Mouse (Mus musculus) MEL (cell line): Measurements from ENCODE around the gene Rhd. TPM values are rescaled to one million over a fixed set of nuclear protein-coding genes. Genes with fewer than 3 reads are reported as not detected.

Source experiments
- DNase-seq: peaks from one replicate; pipeline ENCODE4 v3.0.0; 2011; ENCODE audit warnings: low read depth, low spot score
- H3K27ac ChIP-seq: 2 replicates; pipeline ENCODE4 v1.5.1; 2012; ENCODE audit warnings: low read depth, mild to moderate bottlenecking, control low read depth, low read length, moderate library complexity; ENCODE audit not compliant: control insufficient read depth
- H3K27me3 ChIP-seq, 2 experiments: fragments of 150-350 bp in 1 of 2; sonication (generic) in 1 of 2; 2 replicates each; pipeline ENCODE4 v1.6.1; 2012; ENCODE audit warnings: low read length in 2 of 2, mild to moderate bottlenecking in 2 of 2, improper control_type of control experiment in 1 of 2, moderate library complexity in 1 of 2; ENCODE audit not compliant: insufficient read depth in 2 of 2, control insufficient read depth in 1 of 2
- H3K36me3 ChIP-seq, 2 experiments: 2 replicates each; pipeline ENCODE4 v1.6.1; 2012 to 2014; ENCODE audit warnings: low read length in 2 of 2, improper control_type of control experiment in 1 of 2, inconsistent platforms in 1 of 2, mild to moderate bottlenecking in 1 of 2; ENCODE audit not compliant: insufficient read depth in 2 of 2, control insufficient read depth in 1 of 2
- H3K4me1 ChIP-seq, 2 experiments: fragments of 150-350 bp in 1 of 2; sonication (generic) in 1 of 2; 2 replicates each; pipeline ENCODE4 v1.6.1; 2012; ENCODE audit warnings: low read length in 2 of 2, improper control_type of control experiment in 1 of 2, mild to moderate bottlenecking in 1 of 2; ENCODE audit not compliant: insufficient read depth in 2 of 2, control insufficient read depth in 1 of 2
- H3K4me3 ChIP-seq, 2 experiments: fragments of 150-350 bp in 1 of 2; sonication (generic) in 1 of 2; 2 replicates each; pipeline ENCODE4 v1.5.1; 2012; ENCODE audit warnings: low read depth in 2 of 2, low read length in 2 of 2, mild to moderate bottlenecking in 2 of 2, moderate library complexity in 2 of 2, control low read depth in 1 of 2, improper control_type of control experiment in 1 of 2; ENCODE audit not compliant: control insufficient read depth in 1 of 2, insufficient read depth in 1 of 2
- H3K79me2 ChIP-seq: 2 replicates; pipeline ENCODE4 v1.6.1; 2012; ENCODE audit warnings: mild to moderate bottlenecking, low read length, moderate library complexity; ENCODE audit not compliant: control insufficient read depth, poor library complexity, insufficient read depth
- H3K9ac ChIP-seq: 2 replicates; pipeline ENCODE4 v1.6.1; 2012; ENCODE audit warnings: low read depth, mild to moderate bottlenecking, control low read depth, low read length, moderate library complexity; ENCODE audit not compliant: control insufficient read depth, poor library complexity, severe bottlenecking
- H3K9me3 ChIP-seq: fragments of 150-350 bp; sonication (generic); replicated peaks from 2 replicates; pipeline ENCODE4 v1.6.1; 2012; ENCODE audit warnings: mild to moderate bottlenecking, low read length, improper control_type of control experiment, moderate library complexity; ENCODE audit not compliant: insufficient read depth
- BHLHE40 ChIP-seq: IDR thresholded peaks from 2 replicates; pipeline ENCODE4 v1.6.1; 2012; ENCODE audit warnings: low read depth, mild to moderate bottlenecking, inconsistent platforms, low read length, improper control_type of control experiment, borderline replicate concordance
- CHD2 ChIP-seq: IDR thresholded peaks from 2 replicates; pipeline ENCODE4 v1.6.1; 2011; ENCODE audit warnings: low read length, improper control_type of control experiment
- ELF1 ChIP-seq: IDR thresholded peaks from 2 replicates; pipeline ENCODE4 v1.6.1; 2014; ENCODE audit warnings: low read depth, mild to moderate bottlenecking, inconsistent platforms, low read length, improper control_type of control experiment, moderate library complexity
- EP300 ChIP-seq, 2 experiments: IDR thresholded peaks; 2 replicates each; pipeline ENCODE4 v1.6.1; 2011; ENCODE audit warnings: improper control_type of control experiment in 2 of 2, low read length in 2 of 2, low read depth in 1 of 2, mild to moderate bottlenecking in 1 of 2
- ETS1 ChIP-seq: IDR thresholded peaks from 2 replicates; pipeline ENCODE4 v1.6.1; 2012; ENCODE audit warnings: low read depth, mild to moderate bottlenecking, inconsistent platforms, low read length, improper control_type of control experiment, moderate library complexity
- GATA1 ChIP-seq: IDR thresholded peaks from 2 replicates; pipeline ENCODE4 v1.6.1; 2011; ENCODE audit warnings: low read depth, low read length, improper control_type of control experiment
- HCFC1 ChIP-seq: IDR thresholded peaks from 2 replicates; pipeline ENCODE4 v1.6.1; 2012; ENCODE audit warnings: low read depth, mild to moderate bottlenecking, inconsistent platforms, low read length, improper control_type of control experiment, moderate library complexity
- JUND ChIP-seq: IDR thresholded peaks from 2 replicates; pipeline ENCODE4 v1.6.1; 2011; ENCODE audit warnings: low read depth, mild to moderate bottlenecking, improper control_type of control experiment, low read length
- MAFK ChIP-seq: IDR thresholded peaks from 2 replicates; pipeline ENCODE4 v1.6.1; 2011; ENCODE audit warnings: low read depth, mild to moderate bottlenecking, low read length, improper control_type of control experiment, borderline replicate concordance
- MAX ChIP-seq: IDR thresholded peaks from 2 replicates; pipeline ENCODE4 v1.6.1; 2011; ENCODE audit warnings: low read length, improper control_type of control experiment
- MAZ ChIP-seq: IDR thresholded peaks from 2 replicates; pipeline ENCODE4 v1.6.1; 2012; ENCODE audit warnings: low read depth, mild to moderate bottlenecking, inconsistent platforms, low read length, improper control_type of control experiment
- MEF2A ChIP-seq: IDR thresholded peaks from 2 replicates; pipeline ENCODE4 v1.6.1; 2014; ENCODE audit warnings: low read depth, mild to moderate bottlenecking, inconsistent platforms, low read length, improper control_type of control experiment; ENCODE audit not compliant: poor library complexity, insufficient replicate concordance, severe bottlenecking; ENCODE audit errors: extremely low read depth
- MXI1 ChIP-seq: IDR thresholded peaks from 2 replicates; pipeline ENCODE4 v1.6.1; 2011; ENCODE audit warnings: mild to moderate bottlenecking, low read depth, low read length, improper control_type of control experiment
- MYB ChIP-seq: IDR thresholded peaks from 2 replicates; pipeline ENCODE4 v1.6.1; 2011; ENCODE audit warnings: mild to moderate bottlenecking, low read depth, low read length, improper control_type of control experiment
- MYC ChIP-seq: IDR thresholded peaks from 2 replicates; pipeline ENCODE4 v1.6.1; 2011; ENCODE audit warnings: low read depth, mild to moderate bottlenecking, low read length, improper control_type of control experiment, moderate library complexity
- NELFE ChIP-seq: IDR thresholded peaks from 2 replicates; pipeline ENCODE4 v1.6.1; 2011; ENCODE audit warnings: low read depth, low read length, improper control_type of control experiment
- NRF1 ChIP-seq: IDR thresholded peaks from 2 replicates; pipeline ENCODE4 v1.6.1; 2014; ENCODE audit warnings: low read depth, mild to moderate bottlenecking, inconsistent platforms, low read length, improper control_type of control experiment, moderate library complexity; ENCODE audit not compliant: poor library complexity, insufficient read depth, severe bottlenecking
- POLR2A ChIP-seq, 2 experiments: IDR thresholded peaks; 2 replicates each; pipeline ENCODE4 v1.6.1; 2011 to 2012; ENCODE audit warnings: low read length in 2 of 2, mild to moderate bottlenecking in 2 of 2, control low read depth in 1 of 2, improper control_type of control experiment in 1 of 2, low read depth in 1 of 2, moderate library complexity in 1 of 2; ENCODE audit not compliant: control insufficient read depth in 1 of 2, insufficient read depth in 1 of 2, poor library complexity in 1 of 2
- POLR2AphosphoS2 ChIP-seq: IDR thresholded peaks from 2 replicates; pipeline ENCODE4 v1.6.1; 2011; ENCODE audit warnings: low read length, improper control_type of control experiment
- POLR2AphosphoS5 ChIP-seq: IDR thresholded peaks from 2 replicates; pipeline ENCODE4 v1.6.1; 2012; ENCODE audit warnings: low read depth, borderline replicate concordance, mild to moderate bottlenecking, inconsistent platforms, low read length, moderate library complexity, mixed read lengths
- SIN3A ChIP-seq: IDR thresholded peaks from 2 replicates; pipeline ENCODE4 v1.6.1; 2012; ENCODE audit warnings: low read length, improper control_type of control experiment, inconsistent platforms
- SMC3 ChIP-seq: IDR thresholded peaks from 2 replicates; pipeline ENCODE4 v1.6.1; 2011; ENCODE audit warnings: low read depth, low read length, improper control_type of control experiment
- TBP ChIP-seq: IDR thresholded peaks from 2 replicates; pipeline ENCODE4 v1.8.0; 2011; ENCODE audit warnings: low read depth, low read length, improper control_type of control experiment
- TCF12 ChIP-seq: IDR thresholded peaks from 2 replicates; pipeline ENCODE4 v1.6.1; 2014; ENCODE audit warnings: low read depth, mild to moderate bottlenecking, inconsistent platforms, low read length, improper control_type of control experiment, moderate library complexity
- UBTF ChIP-seq: IDR thresholded peaks from 2 replicates; pipeline ENCODE4 v1.6.1; 2012; ENCODE audit warnings: low read depth, mild to moderate bottlenecking, inconsistent platforms, low read length, improper control_type of control experiment, moderate library complexity, borderline replicate concordance; ENCODE audit not compliant: insufficient read depth
- USF1 ChIP-seq: IDR thresholded peaks from 2 replicates; pipeline ENCODE4 v1.6.1; 2014; ENCODE audit warnings: low read depth, mild to moderate bottlenecking, inconsistent platforms, low read length, improper control_type of control experiment, moderate library complexity
- ZKSCAN1 ChIP-seq: IDR thresholded peaks from 2 replicates; pipeline ENCODE4 v1.6.1; 2012; ENCODE audit warnings: low read depth, mild to moderate bottlenecking, inconsistent platforms, low read length, improper control_type of control experiment, moderate library complexity
- ZMIZ1 ChIP-seq: IDR thresholded peaks from 2 replicates; pipeline ENCODE4 v1.6.1; 2012; ENCODE audit warnings: low read depth, mild to moderate bottlenecking, inconsistent platforms, low read length, improper control_type of control experiment, moderate library complexity
- polyA plus RNA-seq, 2 experiments: library from polyadenylated mRNA; stranded (reverse) in 1 of 2; unstranded in 1 of 2; fragments of >175 nt in 1 of 2; fragments of >200 nt in 1 of 2; gene quantifications; 2 replicates each; pipeline versions ENCODE4 v1.2.1 to v1.2.4; 2012; ENCODE audit warnings: low replicate concordance in 2 of 2, low read depth in 1 of 2; ENCODE audit not compliant: insufficient read length in 2 of 2, insufficient read depth in 1 of 2, missing spikeins in 1 of 2
- total RNA-seq: library from RNA; depleted of rRNA; stranded (reverse); fragments of 300-350 nt; gene quantifications from 2 replicates; pipeline ENCODE4 v1.2.3, GENCODE M21; 2012

The Rhd gene
- total and polyA plus RNA-seq, 3 experiments: 49.9 to 176 TPM; not detected in 1

- peaks cover 32 to 46% of the 10 kb centered on the region in 2 experiments for H3K36me3 ChIP-seq
- H3K79me2 ChIP-seq: peaks cover 30% of the 10 kb centered on the region
- no peak for TF ChIP-seq MYC
- peak; percentile 77 for TF ChIP-seq USF1
- TF ChIP-seq MYB: no peak
- no peak for TF ChIP-seq GATA1
- peak; percentile 15; the same call in 1 of the 2 replicates for TF ChIP-seq MAX
- 0 out of 2 replicates have a peak, but pooled peaks have one; percentile 48 for TF ChIP-seq UBTF
- no peaks in the 10 kb centered on the region for H3K9me3 ChIP-seq
- H3K9ac ChIP-seq: peak overlapping the region; percentile 85
- peak overlapping the region; percentile 90 for H3K27ac ChIP-seq
- H3K4me1 ChIP-seq: peaks cover 23 to 41% of the 10 kb centered on the region in 2 experiments
- H3K27me3 ChIP-seq: no peaks in the 10 kb centered on the region
- DNase-seq: peak; percentile 82
- H3K4me3 ChIP-seq: peak overlapping the region; percentile 70 to 75
These were observed 58.5 kb downstream of the Rhd start for GRCm38 (mm10) chr4:134922925-134923244.

- Histone ChIP-seq H3K4me1 (peaks cover 18 to 37% of the 10 kb centered on the region in 2 experiments), H3K79me2 (peaks cover 30% of the 10 kb centered on the region), H3K27ac (peak within 1 kb of the TSS; percentile 91), H3K4me3 (peak within 1 kb of the TSS; percentile 70 to 91), H3K36me3 (peaks cover 32 to 45% of the 10 kb centered on the region in 2 experiments), H3K27me3 (no peaks in the 10 kb centered on the region), H3K9ac (peak within 1 kb of the TSS; percentile 95), H3K9me3 (no peaks in the 10 kb centered on the region)
- TF ChIP-seq EP300 (IDR thresholded peaks at IDR 0.05; ENCODE audit: low read depth in 1 of 2, low read length in 2 of 2) (peak in 1 of 2 experiments; percentile 58; a peak in 1 of 4 replicates), MAZ (peak; percentile 43; the same call in 1 of the 2 replicates), TBP (peak; percentile 98), ZKSCAN1 (no peak), ELF1 (peak; percentile 77), POLR2AphosphoS5 (peak; percentile 97), MAFK (no peak), NRF1 (peak; percentile 90), MYB (peak; percentile 89), SMC3 (no peak), HCFC1 (peak; percentile 85), MEF2A (no peak), POLR2A (IDR thresholded peaks at IDR 0.05; ENCODE audit: control insufficient read depth in 1 of 2, insufficient read depth in 1 of 2, low read depth in 1 of 2, low read length in 2 of 2, poor library complexity in 1 of 2) (peak; percentile 99 to 100), POLR2AphosphoS2 (peak; percentile 100), MXI1 (peak; percentile 55), ETS1 (peak; percentile 51; the same call in 1 of the 2 replicates), UBTF (no peak), NELFE (peak; percentile 100), BHLHE40 (0 out of 2 replicates have a peak, but pooled peaks have one; percentile 10), CHD2 (peak; percentile 60; the same call in 1 of the 2 replicates), SIN3A (peak; percentile 65), TCF12 (peak; percentile 82), MYC (peak; percentile 50; the same call in 1 of the 2 replicates), JUND (no peak), ZMIZ1 (peak; percentile 99)
- peak; percentile 99 for DNase-seq
These were observed 59.1 kb downstream of the Rhd start, which contains the start of gene Rsrp1 for GRCm38 (mm10) chr4:134923258-134924018. Gene Rsrp1 (plus strand): TSS chr4:134923592.
